Mouse (Mus musculus): ENCODE results near the gene Snx25. TPM values are rescaled to one million over a fixed set of nuclear protein-coding genes. Genes with fewer than 3 reads are reported as not detected.
"Not testable (repeated sequence)": the region's sequence is repeated elsewhere in the genome, so short reads cannot be mapped to it uniquely, and the experiment has no call there.

The Snx25 gene
- polyA plus RNA-seq, 1 experiment from 2014 or later = 34.5 TPM

- WGBS = 94% methylated on average over 3 of the region's 3 CpGs
- no peak overlapping the region for H3K9ac ChIP-seq (replicated peaks; ENCODE audit: low read depth)
- ATAC-seq (no peak), DNase-seq (ENCODE audit: low spot score) (no peak)
- H3K27ac ChIP-seq (ENCODE audit: low read length) = no peak overlapping the region
- no peaks in the 10 kb centered on the region for H3K4me1 ChIP-seq (ENCODE audit: insufficient read depth, low read depth, low read length)
- no peak overlapping the region for H3K4me2 ChIP-seq (replicated peaks; ENCODE audit: low read depth, low read length)
- H3K27me3 ChIP-seq (replicated peaks; ENCODE audit: insufficient read depth, low read length) = no peaks in the 10 kb centered on the region
- TF ChIP-seq EP300 (IDR thresholded peaks at IDR 0.05) (no peak), CTCF (IDR thresholded peaks at IDR 0.05) (no peak)
- no peaks in the 10 kb centered on the region for H3K9me3 ChIP-seq (ENCODE audit: low read length)
- no peak overlapping the region for H3K4me3 ChIP-seq (ENCODE audit: low read depth, low read length)
- H3K36me3 ChIP-seq (ENCODE audit: insufficient read depth, low read length) = 0 out of 2 replicates have a peak, but pooled peaks cover 10% of the 10 kb centered on the region
These were observed 32.8 kb downstream of the Snx25 start for GRCm38 (mm10) chr8:46119176-46119575.

- DNase-seq (ENCODE audit: low spot score) (no peak), ATAC-seq (no peak)
- TF ChIP-seq CTCF (IDR thresholded peaks at IDR 0.05) = no peak
- no peak for TF ChIP-seq EP300 (IDR thresholded peaks at IDR 0.05)
- no peaks in the 10 kb centered on the region for H3K27me3 ChIP-seq (replicated peaks; ENCODE audit: insufficient read depth, low read length)
- WGBS = 69% methylated on average over 3 of the region's 3 CpGs
- no peak overlapping the region for H3K4me2 ChIP-seq (replicated peaks; ENCODE audit: low read depth, low read length)
- no peaks in the 10 kb centered on the region for H3K4me1 ChIP-seq (ENCODE audit: insufficient read depth, low read depth, low read length)
- H3K36me3 ChIP-seq (ENCODE audit: insufficient read depth, low read length) = 0 out of 2 replicates have a peak, but pooled peaks cover 5% of the 10 kb centered on the region
- no peak overlapping the region for H3K9ac ChIP-seq (replicated peaks; ENCODE audit: low read depth)
- H3K27ac ChIP-seq (ENCODE audit: low read length) = no peak overlapping the region
- no peaks in the 10 kb centered on the region for H3K9me3 ChIP-seq (ENCODE audit: low read length)
- no peak overlapping the region for H3K4me3 ChIP-seq (ENCODE audit: low read depth, low read length)
These were observed 34.8 kb downstream of the Snx25 start for GRCm38 (mm10) chr8:46117172-46117571.

DNA sequence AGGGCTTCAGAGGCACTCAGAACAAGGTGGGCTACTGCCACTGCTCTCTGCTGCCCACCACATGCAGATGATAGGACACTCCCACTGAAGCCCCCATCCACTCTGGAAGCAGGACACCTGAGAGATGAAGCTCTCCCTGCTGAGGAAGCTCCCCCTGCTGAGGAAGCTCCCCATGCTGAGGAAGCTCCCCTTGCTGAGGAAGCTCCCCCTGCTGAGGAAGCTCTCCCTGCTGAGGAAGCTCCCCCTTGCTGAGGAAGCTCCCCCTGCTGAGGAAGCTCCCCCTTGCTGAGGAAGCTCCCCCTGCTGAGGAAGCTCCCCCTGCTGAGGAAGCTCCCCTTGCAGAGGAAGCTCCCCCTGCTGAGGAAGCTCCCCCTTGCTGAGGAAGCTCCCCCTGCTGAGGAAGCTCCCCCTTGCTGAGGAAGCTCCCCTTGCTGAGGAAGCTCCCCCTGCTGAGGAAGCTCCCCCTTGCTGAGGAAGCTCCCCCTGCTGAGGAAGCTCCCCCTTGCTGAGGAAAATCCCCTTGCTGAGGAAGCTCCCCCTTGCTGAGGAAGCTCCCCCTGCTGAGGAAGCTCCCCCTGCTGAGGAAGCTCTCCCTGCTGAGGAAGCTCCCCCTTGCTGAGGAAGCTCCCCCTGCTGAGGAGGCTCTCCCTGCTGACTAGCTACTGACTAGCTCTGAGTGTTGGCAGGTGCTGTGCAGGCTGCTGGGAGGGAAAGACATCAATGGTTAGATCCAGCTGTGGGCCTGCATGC lies 38.4 kb downstream of the Snx25 start:
- not testable (repeated sequence) for H3K4me1 ChIP-seq (ENCODE audit: insufficient read depth, low read depth, low read length); H3K9me3 ChIP-seq (ENCODE audit: low read length); H3K4me3 ChIP-seq (ENCODE audit: low read depth, low read length); H3K4me2 ChIP-seq (replicated peaks; ENCODE audit: low read depth, low read length); H3K9ac ChIP-seq (replicated peaks; ENCODE audit: low read depth); ATAC-seq; H3K27ac ChIP-seq (ENCODE audit: low read length); H3K27me3 ChIP-seq (replicated peaks; ENCODE audit: insufficient read depth, low read length)
- 0 out of 2 replicates have a peak, but pooled peaks cover 10% of the 10 kb centered on the region for H3K36me3 ChIP-seq (ENCODE audit: insufficient read depth, low read length)
- DNase-seq (ENCODE audit: low spot score) = peak; percentile 8

DNA sequence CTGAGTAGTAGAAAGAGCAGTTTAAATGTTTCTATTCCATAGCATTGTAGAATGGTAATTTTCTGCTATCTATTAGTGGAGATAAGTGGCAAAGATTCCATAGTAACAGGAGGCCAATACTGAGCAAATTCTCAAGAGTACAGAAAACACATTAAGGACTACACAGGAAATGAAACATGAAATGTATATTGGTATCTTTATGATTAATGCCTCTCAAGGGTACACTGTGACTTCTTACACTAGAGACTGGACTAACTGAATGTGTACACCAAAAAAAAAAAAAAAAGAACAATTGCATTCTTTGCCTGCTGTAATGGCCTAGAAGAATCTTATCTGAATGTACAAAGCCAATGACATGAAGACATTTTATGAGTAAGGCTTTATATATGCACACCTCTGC lies 44.3 kb downstream of the Snx25 start:
- Histone ChIP-seq H3K4me3 (ENCODE audit: low read depth, low read length) (no peak overlapping the region), H3K9me3 (ENCODE audit: low read length) (no peaks in the 10 kb centered on the region), H3K4me1 (ENCODE audit: insufficient read depth, low read depth, low read length) (no peaks in the 10 kb centered on the region), H3K36me3 (ENCODE audit: insufficient read depth, low read length) (peaks cover 17% of the 10 kb centered on the region), H3K27ac (ENCODE audit: low read length) (no peak overlapping the region), H3K9ac (replicated peaks; ENCODE audit: low read depth) (no peak overlapping the region), H3K4me2 (replicated peaks; ENCODE audit: low read depth, low read length) (no peak overlapping the region), H3K27me3 (replicated peaks; ENCODE audit: insufficient read depth, low read length) (no peaks in the 10 kb centered on the region)
- no peak for DNase-seq (ENCODE audit: low spot score)
- TF ChIP-seq EP300 (IDR thresholded peaks at IDR 0.05) (no peak), CTCF (IDR thresholded peaks at IDR 0.05) (no peak)
- ATAC-seq = no peak

GRCm38 (mm10) chr8:46103434-46103833 lies 48.5 kb downstream of the Snx25 start:
- Histone ChIP-seq H3K27me3 (replicated peaks; ENCODE audit: insufficient read depth, low read length) (no peaks in the 10 kb centered on the region), H3K4me2 (replicated peaks; ENCODE audit: low read depth, low read length) (no peak overlapping the region), H3K4me3 (ENCODE audit: low read depth, low read length) (no peak overlapping the region), H3K27ac (ENCODE audit: low read length) (no peak overlapping the region), H3K36me3 (ENCODE audit: insufficient read depth, low read length) (peaks cover 12% of the 10 kb centered on the region), H3K4me1 (ENCODE audit: insufficient read depth, low read depth, low read length) (no peaks in the 10 kb centered on the region), H3K9me3 (ENCODE audit: low read length) (no peaks in the 10 kb centered on the region), H3K9ac (replicated peaks; ENCODE audit: low read depth) (no peak overlapping the region)
- no peak for DNase-seq (ENCODE audit: low spot score)
- 94% methylated on average over 11 of the region's 11 CpGs for WGBS
- no peak for ATAC-seq
- no peak for TF ChIP-seq CTCF (IDR thresholded peaks at IDR 0.05)
- no peak for TF ChIP-seq EP300 (IDR thresholded peaks at IDR 0.05)

GRCm38 (mm10) chr8:46092667-46093360 lies 59.1 kb downstream of the Snx25 start:
- no peak overlapping the region for H3K9ac ChIP-seq (replicated peaks; ENCODE audit: low read depth)
- H3K27ac ChIP-seq (ENCODE audit: low read length) = peak overlapping the region; percentile 57; the same call in 1 of the 2 replicates
- ATAC-seq = peak; percentile 86
- H3K9me3 ChIP-seq (ENCODE audit: low read length) = no peaks in the 10 kb centered on the region
- no peak overlapping the region for H3K4me3 ChIP-seq (ENCODE audit: low read depth, low read length)
- TF ChIP-seq EP300 (IDR thresholded peaks at IDR 0.05) (peak; percentile 83), CTCF (IDR thresholded peaks at IDR 0.05) (peak; percentile 49)
- WGBS = 48% methylated on average over 6 of the region's 6 CpGs
- H3K4me1 ChIP-seq (ENCODE audit: insufficient read depth, low read depth, low read length) = no peaks in the 10 kb centered on the region
- peak; percentile 63 for DNase-seq (ENCODE audit: low spot score)
- no peaks in the 10 kb centered on the region for H3K27me3 ChIP-seq (replicated peaks; ENCODE audit: insufficient read depth, low read length)
- H3K36me3 ChIP-seq (ENCODE audit: insufficient read depth, low read length) = no peaks in the 10 kb centered on the region
- H3K4me2 ChIP-seq (replicated peaks; ENCODE audit: low read depth, low read length) = no peak overlapping the region

Measured in lung, postnatal 0 days (tissue).